Mouse (Mus musculus) heart, postnatal 10 days (tissue): Measurements from ENCODE around the gene Birc6. TPM values are rescaled to one million over a fixed set of nuclear protein-coding genes. Genes with fewer than 3 reads are reported as not detected.
A peak's percentile ranks its signal among the peaks of the same experiment; 100 is the strongest.

Source experiments
- DNase-seq, 2 experiments: peaks; one replicate each; pipeline ENCODE4 v3.0.0; 2021
- intact Hi-C: fragments of 180-260 bp; cut with DNase I; formaldehyde crosslinking; loops from one replicate; pipeline ENCODE4 v1.15.1; 2025
- total RNA-seq, 2 experiments: library from RNA; stranded (reverse); gene quantifications; 2 replicates each; pipeline ENCODE4 v1.2.3; 2021

Gene Birc6
- total RNA-seq, 2 experiments from 2014 or later = 101 to 127 TPM

GRCm38 (mm10) chr17:74554118-74554517 lies 26.0 kb downstream of the Birc6 start:
- intact Hi-C loops = no loop called here
- DNase-seq = no peak

- no peak for DNase-seq
- intact Hi-C loops = no loop called here
Measured at GRCm38 (mm10) chr17:74559891-74560290, 31.8 kb downstream of the Birc6 start.

GRCm38 (mm10) chr17:74564151-74564550 lies 36.1 kb downstream of the Birc6 start:
- intact Hi-C loops = no loop called here

GRCm38 (mm10) chr17:74569219-74569618 lies 41.1 kb downstream of the Birc6 start:
- intact Hi-C loops = no loop called here
- no peak for DNase-seq

More at GRCm38 (mm10) chr17:74564151-74564550, 36.1 kb downstream of the Birc6 start:
- DNase-seq = no peak

GRCm38 (mm10) chr17:74570585-74570984 lies 42.5 kb downstream of the Birc6 start:
- intact Hi-C loops = no loop called here
- DNase-seq = no peak

GRCm38 (mm10) chr17:74577173-74577572 lies 49.1 kb downstream of the Birc6 start:
- intact Hi-C loops = no loop called here
- DNase-seq = no peak

GRCm38 (mm10) chr17:74579586-74579985 lies 51.5 kb downstream of the Birc6 start:
- intact Hi-C loops = no loop called here
- DNase-seq = no peak

GRCm38 (mm10) chr17:74580738-74581137 lies 52.6 kb downstream of the Birc6 start:
- intact Hi-C loops = no loop called here
- no peak for DNase-seq

GRCm38 (mm10) chr17:74586768-74587167 lies 58.7 kb downstream of the Birc6 start:
- intact Hi-C loops = no loop called here
- no peak for DNase-seq

GRCm38 (mm10) chr17:74598908-74599307 lies 70.8 kb downstream of the Birc6 start:
- intact Hi-C loops = no loop called here
- DNase-seq = no peak

- DNase-seq = no peak
- intact Hi-C loops = no loop called here
Measured at GRCm38 (mm10) chr17:74599396-74599795, 71.3 kb downstream of the Birc6 start.

- DNase-seq = no peak
- intact Hi-C loops = no loop called here
Measured at GRCm38 (mm10) chr17:74601201-74601600, 73.1 kb downstream of the Birc6 start.

- intact Hi-C loops = no loop called here
Measured at GRCm38 (mm10) chr17:74630798-74631197, 102.7 kb downstream of the Birc6 start.

GRCm38 (mm10) chr17:74642445-74642844 lies 114.3 kb downstream of the Birc6 start:
- no peak for DNase-seq
- intact Hi-C loops = loop anchor here (5.0 kb wide), 1 partner anchor 55 kb away; no protein-coding TSS in a partner anchor

More at GRCm38 (mm10) chr17:74630798-74631197, 102.7 kb downstream of the Birc6 start:
- DNase-seq = no peak

GRCm38 (mm10) chr17:74658362-74658761 lies 130.3 kb downstream of the Birc6 start:
- intact Hi-C loops = no loop called here

GRCm38 (mm10) chr17:74668010-74668409 lies 139.9 kb downstream of the Birc6 start:
- intact Hi-C loops = loop anchor here (5.0 kb wide), 1 partner anchor 339 kb away; the partner anchor contains the start of gene Ltbp1

More at GRCm38 (mm10) chr17:74658362-74658761, 130.3 kb downstream of the Birc6 start:
- no peak for DNase-seq

GRCm38 (mm10) chr17:74670031-74670430 lies 141.9 kb downstream of the Birc6 start:
- intact Hi-C loops = loop anchor here (10.0 kb wide), 1 partner anchor 415 kb away; no protein-coding TSS in a partner anchor
- no peak for DNase-seq

More at GRCm38 (mm10) chr17:74668010-74668409, 139.9 kb downstream of the Birc6 start:
- DNase-seq = no peak

- DNase-seq = no peak
- intact Hi-C loops = loop anchor here (10.0 kb wide), 1 partner anchor 412 kb away; no protein-coding TSS in a partner anchor
Measured at GRCm38 (mm10) chr17:74672446-74672845, 144.4 kb downstream of the Birc6 start.

GRCm38 (mm10) chr17:74673251-74673650 lies 145.2 kb downstream of the Birc6 start:
- intact Hi-C loops = loop anchor here (10.0 kb wide), 1 partner anchor 412 kb away; no protein-coding TSS in a partner anchor
- peak; percentile 25 to 58 for DNase-seq

- DNase-seq = no peak
- intact Hi-C loops = loop anchor here (10.0 kb wide), 1 partner anchor 407 kb away; no protein-coding TSS in a partner anchor
Measured at GRCm38 (mm10) chr17:74678061-74678460, 150.0 kb downstream of the Birc6 start.

GRCm38 (mm10) chr17:74684927-74685326 lies 156.8 kb downstream of the Birc6 start:
- DNase-seq = no peak
- intact Hi-C loops = no loop called here

GRCm38 (mm10) chr17:74688555-74688954 lies 160.5 kb downstream of the Birc6 start:
- no peak for DNase-seq
- intact Hi-C loops = no loop called here

GRCm38 (mm10) chr17:74689406-74689805 lies 161.3 kb downstream of the Birc6 start:
- DNase-seq = no peak
- intact Hi-C loops = no loop called here
